Mouse (Mus musculus) liver, embryonic 14 days (tissue): ENCODE measurements around the gene Rspry1. TPM values are rescaled to one million over a fixed set of nuclear protein-coding genes. Genes with fewer than 3 reads are reported as not detected.

Experiments
- polyA plus RNA-seq: library from polyadenylated mRNA; depleted of rRNA; stranded (reverse); fragments of >200 nt; gene quantifications from 2 replicates; pipeline ENCODE4 v1.2.3, GENCODE M21; 2012; rRNA removed

Gene Rspry1
- polyA plus RNA-seq: 6.2 and 7.0 TPM in 2 replicates

GRCm38 (mm10) chr8:94601607-94602385, at the start of gene Rspry1, which contains the start of gene Fam192a:
Gene Rspry1, plus strand, starts transcription at chr8:94601937.
Gene Fam192a, minus strand, starts transcription at chr8:94601997.

GRCm38 (mm10) chr8:94666456-94667308, 64.9 kb downstream of the Rspry1 start, which contains the start of gene Arl2bp:
Gene Arl2bp, plus strand, starts transcription at chr8:94666600.

GRCm38 (mm10) chr8:94695994-94696384, 94.3 kb downstream of the Rspry1 start, which contains the start of gene Pllp:
Gene Pllp, minus strand, starts transcription at chr8:94696278.

Other genes starting within 250 kb of the Rspry1 start
- 43.7 and 47.0 TPM in 2 replicates for gene Herpud1, start 215.5 kb upstream of the Rspry1 start, polyA plus RNA-seq
- gene Nlrc5, start 167.6 kb upstream of the Rspry1 start, polyA plus RNA-seq: 0.23 and 0.37 TPM in 2 replicates
- 2.0 and 2.4 TPM in 2 replicates for gene Cpne2, start 68.9 kb upstream of the Rspry1 start, polyA plus RNA-seq
- 17.7 and 21.2 TPM in 2 replicates for gene Fam192a, start 60 bp downstream of the Rspry1 start, polyA plus RNA-seq
- gene Arl2bp, start 64.7 kb downstream of the Rspry1 start, polyA plus RNA-seq: 19.0 and 20.6 TPM in 2 replicates
- 0.31 and 0.41 TPM in 2 replicates for gene Pllp, start 94.3 kb downstream of the Rspry1 start, polyA plus RNA-seq
- gene Ccl22, start 143.7 kb downstream of the Rspry1 start, polyA plus RNA-seq: 0.14 and 0.18 TPM in 2 replicates
- 0.10 and 0.23 TPM in 2 replicates for gene Cx3cl1, start 170.1 kb downstream of the Rspry1 start, polyA plus RNA-seq
- gene Ccl17, start 208.5 kb downstream of the Rspry1 start, polyA plus RNA-seq: 0.29 TPM in 1 of 2 replicates, not detected in the other
- 33.4 and 36.4 TPM in 2 replicates for gene Coq9, start 236.4 kb downstream of the Rspry1 start, polyA plus RNA-seq
- 21.7 and 27.1 TPM in 2 replicates for gene Ciapin1, start 236.4 kb downstream of the Rspry1 start, polyA plus RNA-seq